ENCODE assay signal across 8 mouse cellular contexts in genomic region chr6:145865886-145866851, GRCm38 (mm10). TPM values are rescaled to one million over a fixed set of nuclear protein-coding genes. Genes with fewer than 3 reads are reported as not detected.
DNase-seq lines count a peak whose midpoint lies in the region; ATAC-seq and TF ChIP-seq lines count a peak whose summit lies in the region.

No protein-coding gene starts in this region.

- DNase-seq in ES-CJ7 (ENCODE audit: low read depth, low spot score) = peak; percentile 63
- peak; percentile 92 for DNase-seq in cerebellum, adult 11-12 months
- peak; percentile 20 for DNase-seq in forelimb bud, embryonic 11.5 days (ENCODE audit: low read depth, low spot score)
- peak; percentile 94 for DNase-seq in heart, postnatal 4 days
- DNase-seq in layer of hippocampus, adult 2 months (ENCODE audit: low spot score in 2 of 2) = peak; percentile 84 to 85
- DNase-seq in lung, adult 18-20 months = peak; percentile 90 to 91
- peak; percentile 77 for DNase-seq in urinary bladder, postnatal 10 days (ENCODE audit: low spot score)

- no peak for TF ChIP-seq CTCF in layer of hippocampus, adult 2 months (conservative IDR thresholded peaks at IDR 0.05)

- peak overlapping the region; percentile 99 for H3K27ac ChIP-seq in layer of hippocampus, adult 2 months

- ATAC-seq in neutrophil, adult 5-6 weeks (ENCODE audit: extremely low read depth, insufficient number of reproducible peaks, low FRiP score, poor library complexity, severe bottlenecking) = peak; percentile 17

- peak overlapping the region; percentile 84 for H3K4me3 ChIP-seq in layer of hippocampus, adult 2 months

RNA-seq across cellular contexts. Expression of gene Bhlhe41, which starts 0.8 kb away (rescaled TPM):
- 10 to 100 TPM; 10.5 to 12.7 TPM for total RNA-seq in heart, postnatal 4 days (2021)
- total RNA-seq in layer of hippocampus, adult 2 months (2021) = 10 to 100 TPM; 45.2 to 47.1 TPM
- 1.7 and 2.2 TPM in 2 replicates for total RNA-seq in neutrophil, adult 5-6 weeks (2017)

Comparison
In these comparisons a context has a peak if more than half of its experiments do, and no peak if none do; other contexts are left out.
1. Peak in every context shown above with its lines: DNase-seq, ATAC-seq, H3K4me3 ChIP-seq and H3K27ac ChIP-seq.
2. DNase-seq: peak in every context shown above with its lines; median percentile 94 in heart, postnatal 4 days; 92 in cerebellum, adult 11-12 months; 90 in lung, adult 18-20 months; 84 in layer of hippocampus, adult 2 months; 77 in urinary bladder, postnatal 10 days; 63 in ES-CJ7; 20 in forelimb bud, embryonic 11.5 days.